Mouse (Mus musculus) brown adipose tissue, adult 24 weeks (tissue): Measurements from ENCODE around the gene Prtn3. TPM values are rescaled to one million over a fixed set of nuclear protein-coding genes. Genes with fewer than 3 reads are reported as not detected.
A peak's percentile ranks its signal among the peaks of the same experiment; 100 is the strongest.

Source experiments
- H3K27ac ChIP-seq: fragments of 200-500 bp; replicated peaks from 2 replicates; pipeline ENCODE4 v1.5.1; 2012; ENCODE audit warnings: low read depth, mild to moderate bottlenecking, low read length
- H3K4me1 ChIP-seq: fragments of 200-500 bp; 2 replicates; pipeline ENCODE4 v1.6.1; 2012; ENCODE audit warnings: low read length, mixed read lengths; ENCODE audit not compliant: control insufficient read depth, insufficient read depth, insufficient read length
- H3K4me3 ChIP-seq: fragments of 200-500 bp; 2 replicates; pipeline ENCODE4 v1.5.1; 2012; ENCODE audit warnings: low read depth, mild to moderate bottlenecking, low read length, moderate library complexity; ENCODE audit not compliant: insufficient read depth
- polyA plus RNA-seq: library from polyadenylated mRNA; stranded (reverse); fragments of >200 nt; gene quantifications from 2 replicates; pipeline ENCODE4 v1.2.4, GENCODE M21; 2012; ENCODE audit not compliant: missing spikeins, insufficient read depth, insufficient read length

Gene Prtn3
- polyA plus RNA-seq, 1 experiment = 1.7 TPM

DNA sequence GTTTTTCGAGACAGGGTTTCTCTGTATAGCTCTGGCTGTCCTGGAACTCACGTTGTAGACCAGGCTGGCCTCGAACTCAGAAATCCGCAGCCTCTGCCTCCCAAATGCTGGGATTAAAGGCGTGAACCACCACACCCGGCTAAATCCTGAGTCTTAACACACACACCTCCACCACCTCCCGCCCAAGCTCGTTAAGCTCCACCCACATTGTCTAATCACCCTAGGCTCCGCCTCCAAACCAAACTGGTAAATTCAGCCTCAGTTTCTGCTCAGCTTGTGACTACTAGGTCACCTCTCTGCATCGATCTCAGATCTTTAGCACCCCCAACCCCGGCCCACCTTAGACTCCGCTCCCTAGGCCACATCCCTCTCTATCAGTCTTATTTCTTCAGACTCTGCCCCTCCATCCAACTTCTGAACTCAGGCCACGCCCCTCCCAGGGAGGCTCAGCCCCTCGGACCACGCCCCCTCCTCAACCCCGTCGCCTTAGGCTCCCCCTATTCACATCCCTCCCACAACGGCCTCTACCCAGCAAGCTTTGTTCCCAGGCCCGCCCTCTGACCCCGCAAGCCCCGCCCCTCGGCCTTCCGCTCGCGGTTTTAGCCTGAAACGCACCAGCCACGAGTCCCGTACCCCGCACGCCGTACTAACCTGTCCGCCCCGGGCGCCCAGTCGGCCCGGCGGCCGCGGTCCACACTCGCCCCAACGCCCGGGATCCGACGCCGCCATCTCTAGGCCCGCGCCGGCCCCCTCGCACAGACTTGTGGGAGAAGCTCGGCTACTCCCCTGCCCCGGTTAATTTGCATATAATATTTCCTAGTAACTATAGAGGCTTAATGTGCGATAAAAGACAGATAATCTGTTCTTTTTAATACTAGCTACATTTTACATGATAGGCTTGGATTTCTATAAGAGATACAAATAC lies 34.2 kb downstream of the Prtn3 start, which contains the start of gene Med16:
Med16 (minus strand) TSS at position 757 of the 925 bp plus-strand sequence.
- Histone ChIP-seq H3K27ac (peak within 1 kb of the TSS; percentile 99), H3K4me1 (no peaks in the 10 kb centered on the region), H3K4me3 (peak within 1 kb of the TSS; percentile 96)

DNA sequence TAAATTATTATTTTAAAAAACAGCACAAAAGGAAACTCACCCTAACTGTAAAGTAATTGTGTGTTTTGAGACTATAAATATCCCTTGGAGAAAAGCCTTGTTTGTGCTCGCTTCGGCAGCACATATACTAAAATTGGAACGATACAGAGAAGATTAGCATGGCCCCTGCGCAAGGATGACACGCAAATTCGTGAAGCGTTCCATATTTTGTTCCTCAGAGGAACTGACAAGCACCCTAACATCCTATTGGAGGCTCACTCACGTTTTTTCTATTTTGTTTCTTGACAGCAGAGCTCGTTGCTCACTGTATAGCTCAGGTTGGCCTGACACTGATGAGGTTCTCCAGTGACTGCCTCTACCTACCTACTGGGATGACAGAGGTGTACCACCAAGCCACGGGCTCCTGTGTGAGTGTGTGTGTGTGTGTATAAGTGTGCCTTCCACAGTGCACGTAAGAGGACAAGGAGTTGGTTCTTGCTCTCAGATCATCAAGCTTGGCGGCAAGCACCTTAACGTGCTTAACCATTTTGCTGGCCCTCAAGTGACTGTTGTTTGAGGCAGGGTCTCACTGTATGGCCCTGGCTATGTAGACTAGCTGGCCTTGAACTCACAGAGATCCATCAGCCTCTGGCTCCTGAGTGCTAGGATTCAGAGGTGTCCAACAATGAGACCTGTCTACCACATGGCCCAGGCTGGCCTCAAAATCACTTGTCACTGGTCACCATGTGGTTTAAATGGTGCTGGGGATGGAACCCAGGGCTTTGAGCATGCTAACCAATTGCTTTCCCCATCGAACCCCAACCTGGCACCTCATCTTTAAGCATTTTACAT lies 35.0 kb downstream of the Prtn3 start:
- H3K27ac ChIP-seq = 0 out of 2 replicates have a peak overlapping the region, but pooled peaks have one; percentile 3
- H3K4me3 ChIP-seq = no peak overlapping the region
- no peaks in the 10 kb centered on the region; the same call in 1 of the 2 replicates for H3K4me1 ChIP-seq

DNA sequence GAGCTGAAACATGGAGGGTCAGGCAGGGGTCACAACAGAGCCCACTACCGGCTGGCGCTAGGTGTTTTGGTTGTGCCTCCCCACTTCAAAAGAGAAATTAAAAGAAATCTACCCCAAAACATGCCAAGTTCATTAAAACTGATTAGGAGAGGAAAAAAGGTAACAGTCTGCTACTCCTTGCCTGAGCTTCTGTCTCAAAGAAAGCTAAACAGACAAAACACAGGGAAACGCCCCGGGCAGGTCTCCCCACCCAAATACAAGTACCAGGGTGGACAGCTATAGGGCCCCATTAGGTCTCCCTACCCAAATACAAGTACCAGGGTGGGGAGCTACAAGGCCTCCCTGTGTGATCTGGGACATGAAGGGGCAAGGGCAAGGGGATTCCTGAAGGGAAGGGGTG lies 36.3 kb downstream of the Prtn3 start, which contains the start of gene Gm26602:
Gm26602 (plus strand) TSS at position 301 of the 400 bp plus-strand sequence.
- no peak within 1 kb of the TSS for H3K27ac ChIP-seq
- peaks cover 7% of the 10 kb centered on the region for H3K4me1 ChIP-seq
- no peak within 1 kb of the TSS for H3K4me3 ChIP-seq

DNA sequence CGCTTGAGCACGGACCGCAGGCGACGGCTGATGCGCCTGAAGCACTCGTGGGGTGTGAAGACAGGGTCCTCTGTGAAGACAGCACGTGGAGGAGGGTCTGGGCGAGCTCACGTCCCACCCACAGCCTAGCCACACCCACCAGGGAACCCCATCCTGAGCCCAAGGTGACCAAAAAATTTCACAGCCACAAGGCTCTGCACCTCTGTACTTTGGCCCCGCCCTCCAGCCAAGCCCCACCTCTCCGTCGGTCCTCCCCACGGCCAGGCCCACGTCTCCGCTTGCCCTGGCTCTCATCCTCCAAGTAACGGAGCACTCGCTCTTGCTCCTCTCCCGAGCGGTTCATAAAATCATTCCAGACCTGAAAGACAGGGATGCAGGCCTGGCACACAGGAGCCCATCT lies 38.1 kb downstream of the Prtn3 start:
- Histone ChIP-seq H3K4me1 (peaks cover 13% of the 10 kb centered on the region), H3K27ac (no peak overlapping the region), H3K4me3 (no peak overlapping the region)

DNA sequence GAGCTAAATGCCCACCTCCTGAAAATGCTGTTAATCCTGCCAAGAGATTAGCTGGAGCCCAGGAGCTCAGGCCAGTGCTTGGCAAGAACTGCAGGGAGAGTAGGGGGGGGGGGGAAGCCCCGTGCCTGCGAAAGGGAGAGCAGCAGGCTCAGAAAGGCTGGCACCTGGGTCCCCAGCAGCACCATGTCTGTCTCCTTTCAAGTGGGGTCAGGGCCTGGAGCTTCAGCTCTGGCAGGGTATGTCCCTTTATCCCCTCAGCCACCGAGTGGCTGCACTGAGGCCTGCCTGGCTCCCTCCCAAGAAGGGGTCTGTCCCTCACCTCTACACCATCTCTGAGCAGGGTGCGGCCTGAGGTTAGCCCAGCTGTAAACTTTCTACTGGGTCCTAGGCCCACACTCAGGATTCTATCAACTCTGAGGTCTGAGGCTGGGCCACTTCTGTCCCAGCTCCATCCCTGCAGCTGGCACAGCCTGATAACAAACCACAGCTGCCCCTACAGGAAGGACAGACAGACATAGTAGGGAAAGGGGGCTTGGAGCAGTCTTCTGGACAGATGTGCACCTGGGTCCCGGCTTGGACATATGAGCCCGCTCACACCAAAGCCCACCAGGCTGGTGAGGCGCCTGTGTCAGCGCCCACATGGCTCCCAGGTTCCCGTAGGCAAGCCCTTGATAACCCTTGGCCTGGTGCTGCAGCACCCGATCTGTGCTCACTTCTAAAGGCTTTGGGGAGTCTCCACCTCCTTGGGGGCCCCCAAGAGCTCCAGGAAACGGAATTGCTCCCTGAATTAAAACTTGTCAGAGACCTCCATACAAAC lies 40.1 kb downstream of the Prtn3 start:
- Histone ChIP-seq H3K4me3 (no peak overlapping the region), H3K27ac (no peak overlapping the region), H3K4me1 (peaks cover 13% of the 10 kb centered on the region)

DNA sequence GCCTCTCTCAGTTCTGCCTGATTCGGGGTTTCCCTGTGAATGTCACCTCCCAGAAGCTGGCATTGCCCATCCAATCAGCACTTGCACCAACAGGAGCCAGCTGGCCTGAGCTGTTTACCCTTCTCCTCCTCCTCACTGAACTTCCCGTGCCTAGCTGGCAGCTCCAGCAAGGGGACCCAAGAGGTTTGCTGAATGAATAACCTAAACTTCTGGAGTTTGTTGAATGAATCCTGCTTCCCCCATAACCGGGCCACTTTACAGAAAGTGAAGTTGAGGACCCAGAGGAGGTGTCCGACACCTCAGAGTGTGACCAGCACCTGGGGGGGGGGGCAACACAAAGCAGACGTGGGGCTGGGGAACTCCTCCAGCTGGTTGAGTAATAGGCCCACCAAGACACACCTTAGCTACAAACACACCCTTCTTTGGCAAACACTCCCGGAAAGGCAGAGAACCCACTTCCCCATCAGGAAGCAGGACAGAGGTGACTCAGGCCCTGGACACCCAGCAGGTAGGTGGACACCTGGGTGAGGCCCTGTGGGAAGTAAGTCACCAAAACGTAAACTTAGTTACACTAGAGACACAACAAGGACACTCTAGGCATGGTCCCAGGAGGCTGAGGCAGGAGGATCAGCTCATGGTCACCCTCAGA lies 40.8 kb downstream of the Prtn3 start:
- no peak overlapping the region for H3K27ac ChIP-seq
- peaks cover 13% of the 10 kb centered on the region for H3K4me1 ChIP-seq

DNA sequence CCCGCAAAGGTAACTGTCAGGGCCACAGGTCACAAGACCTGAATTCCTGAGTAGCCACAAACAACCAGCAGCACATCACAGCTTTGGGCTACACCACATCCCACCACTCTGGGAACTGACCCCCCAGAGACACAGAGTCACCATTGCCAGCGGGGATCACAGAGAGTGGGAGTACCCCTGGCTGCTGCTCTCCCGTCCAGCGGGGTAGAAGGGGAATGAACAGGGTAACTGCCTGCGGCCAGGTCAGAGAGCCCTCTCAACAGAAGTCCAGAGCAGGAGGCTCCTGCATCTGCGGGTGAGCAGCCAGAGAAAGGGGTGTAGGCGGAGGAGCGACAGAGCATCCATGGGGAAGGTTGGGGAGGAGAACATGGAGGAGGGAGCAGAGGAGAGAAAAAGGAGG lies 41.8 kb downstream of the Prtn3 start:
- Histone ChIP-seq H3K27ac (peak overlapping the region; percentile 48; the same call in 1 of the 2 replicates), H3K4me3 (peak overlapping the region; percentile 88), H3K4me1 (peaks cover 13% of the 10 kb centered on the region)

More for the DNA sequence above, 40.8 kb downstream of the Prtn3 start:
- 0 out of 2 replicates have a peak overlapping the region, but pooled peaks have one; percentile 8 for H3K4me3 ChIP-seq

DNA sequence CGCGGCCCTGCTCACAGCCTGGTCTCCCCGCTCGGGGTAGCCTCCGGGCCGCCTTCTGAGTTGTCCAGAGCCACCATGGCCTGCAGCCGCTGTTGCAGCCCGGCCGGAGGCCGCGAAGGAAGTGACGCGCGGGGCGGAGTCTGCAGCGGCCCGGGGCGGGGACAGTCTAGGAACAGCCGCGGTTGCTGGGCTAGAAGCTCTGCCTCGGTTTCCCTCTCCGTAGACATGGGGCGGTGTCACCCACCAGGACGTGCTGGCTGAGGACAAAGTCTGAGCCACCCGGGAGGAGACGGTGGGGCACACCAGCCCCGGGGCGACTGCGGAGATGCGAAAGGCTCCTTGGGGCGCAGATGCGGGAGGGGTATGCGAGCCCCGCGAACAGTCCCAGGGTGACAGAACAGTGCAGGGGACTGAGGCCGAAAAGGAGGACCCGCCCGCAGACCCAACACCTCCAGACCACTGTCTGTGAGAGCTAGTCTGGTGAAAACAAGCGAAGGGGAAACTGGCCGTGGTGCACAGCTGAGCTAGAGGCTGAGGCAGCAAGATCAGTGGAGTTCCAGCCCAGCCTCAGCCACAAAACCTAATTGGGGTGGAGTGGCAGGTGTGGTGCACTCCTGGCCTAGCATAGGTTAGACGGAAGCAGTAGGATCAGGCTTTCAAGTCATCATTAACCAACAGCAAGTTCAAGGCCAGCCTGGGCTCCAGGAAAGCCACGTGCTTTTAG lies 42.7 kb downstream of the Prtn3 start, which contains the start of gene Kiss1r:
Kiss1r (plus strand) TSS at position 164 of the 724 bp plus-strand sequence.
- H3K27ac ChIP-seq = peak within 1 kb of the TSS; percentile 58
- H3K4me1 ChIP-seq = peaks cover 13% of the 10 kb centered on the region
- H3K4me3 ChIP-seq = peak within 1 kb of the TSS; percentile 88

DNA sequence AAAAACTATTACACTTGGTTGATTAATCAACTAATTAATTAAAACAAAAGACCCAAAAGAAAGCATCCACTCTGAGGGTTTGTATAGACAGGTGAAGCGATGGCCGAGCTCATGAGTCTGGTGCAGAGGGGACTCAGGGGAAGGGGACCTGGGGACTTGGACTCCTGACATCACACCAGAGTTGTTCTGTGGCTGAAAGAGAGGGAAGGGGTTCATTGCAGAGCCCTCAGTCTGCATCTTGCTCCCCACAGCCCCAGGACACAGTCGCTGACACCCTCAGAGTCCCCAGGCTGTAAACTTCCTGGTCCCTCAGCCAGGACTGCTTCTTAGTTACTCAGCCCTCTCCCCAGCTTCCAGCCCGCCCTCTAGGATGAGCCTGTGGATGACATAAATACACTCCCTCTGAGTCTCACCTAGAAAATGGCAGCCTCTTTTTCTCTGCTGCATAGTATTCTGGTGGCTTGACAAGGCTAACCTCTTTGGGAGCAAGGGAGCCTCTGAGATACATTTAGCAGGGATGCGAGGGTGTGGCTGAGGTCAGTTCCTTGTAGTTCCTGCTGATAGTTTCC lies 43.3 kb downstream of the Prtn3 start:
- Histone ChIP-seq H3K4me1 (peaks cover 13% of the 10 kb centered on the region), H3K4me3 (no peak overlapping the region), H3K27ac (no peak overlapping the region)

DNA sequence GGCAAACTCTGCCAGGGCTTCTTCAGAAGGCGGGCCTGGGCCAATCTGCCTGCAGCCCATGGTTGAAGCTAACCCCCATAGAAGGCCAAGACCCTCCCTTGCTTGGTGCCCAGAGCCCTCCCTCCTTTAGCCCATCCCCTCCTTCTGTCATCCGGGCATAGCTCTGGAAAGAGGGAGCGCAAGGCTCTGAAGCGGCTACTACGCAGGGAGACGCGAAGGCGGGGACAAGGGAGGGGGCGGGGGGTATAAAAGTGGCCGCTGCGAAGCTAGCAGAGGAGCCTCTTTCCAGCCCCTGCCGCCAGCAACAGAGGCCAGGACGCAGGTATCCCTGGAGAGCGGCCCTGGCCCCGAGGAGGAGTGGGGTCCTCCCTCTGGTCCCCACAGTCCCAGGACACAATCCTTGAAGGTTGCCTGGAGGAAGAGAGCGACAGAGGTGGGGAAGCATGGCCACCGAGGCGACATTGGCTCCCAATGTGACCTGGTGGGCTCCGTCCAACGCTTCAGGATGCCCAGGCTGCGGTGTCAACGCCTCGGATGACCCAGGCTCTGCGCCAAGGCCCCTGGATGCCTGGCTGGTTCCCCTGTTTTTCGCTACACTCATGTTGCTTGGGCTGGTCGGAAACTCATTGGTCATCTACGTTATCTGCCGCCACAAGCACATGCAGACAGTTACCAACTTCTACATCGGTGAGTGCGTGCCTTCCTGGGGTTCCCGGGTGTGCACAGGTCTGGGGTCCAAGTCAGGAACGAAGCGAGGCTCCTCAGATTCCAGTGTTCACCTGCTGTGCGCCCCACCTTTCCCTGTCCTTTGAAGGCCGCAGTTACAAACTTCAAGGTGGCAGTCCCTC lies 44.2 kb downstream of the Prtn3 start:
- Histone ChIP-seq H3K27ac (no peak overlapping the region), H3K4me3 (peak overlapping the region; percentile 2; the same call in 1 of the 2 replicates), H3K4me1 (peaks cover 13% of the 10 kb centered on the region)

DNA sequence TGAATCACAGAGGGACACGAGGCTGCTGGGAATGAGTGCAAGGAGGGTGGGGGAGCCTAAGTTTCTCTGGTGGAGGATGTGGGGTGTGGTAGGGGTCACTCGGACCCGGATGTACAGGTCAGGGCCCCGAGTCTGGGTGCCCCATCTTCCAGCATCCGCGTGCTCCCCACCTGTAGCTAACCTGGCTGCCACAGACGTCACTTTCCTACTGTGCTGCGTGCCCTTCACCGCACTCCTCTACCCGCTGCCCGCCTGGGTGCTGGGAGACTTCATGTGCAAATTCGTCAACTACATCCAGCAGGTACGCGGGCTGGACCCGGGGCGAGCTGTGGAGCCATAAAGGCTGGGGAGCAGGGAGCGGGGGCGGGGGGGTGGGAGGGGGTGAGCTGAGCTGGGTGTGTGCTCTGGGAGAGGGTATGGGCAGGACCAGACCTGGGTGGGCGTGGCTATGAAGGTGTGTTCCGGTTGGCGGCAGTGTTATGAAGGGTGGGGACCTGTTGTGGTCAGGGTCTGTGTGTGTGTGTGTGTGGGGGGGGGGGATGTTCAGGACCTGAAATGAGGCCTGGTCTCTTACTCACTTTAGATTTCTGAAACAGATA lies 45.1 kb downstream of the Prtn3 start:
- peaks cover 13% of the 10 kb centered on the region for H3K4me1 ChIP-seq
- H3K4me3 ChIP-seq = no peak overlapping the region

More for the DNA sequence above, 45.1 kb downstream of the Prtn3 start:
- H3K27ac ChIP-seq = no peak overlapping the region
